Mouse (Mus musculus): ENCODE measurements around the gene Fez1. TPM values are rescaled to one million over a fixed set of nuclear protein-coding genes. Genes with fewer than 3 reads are reported as not detected.

Fez1 gene
- total and polyA plus RNA-seq, 3 experiments, result not detected

DNA sequence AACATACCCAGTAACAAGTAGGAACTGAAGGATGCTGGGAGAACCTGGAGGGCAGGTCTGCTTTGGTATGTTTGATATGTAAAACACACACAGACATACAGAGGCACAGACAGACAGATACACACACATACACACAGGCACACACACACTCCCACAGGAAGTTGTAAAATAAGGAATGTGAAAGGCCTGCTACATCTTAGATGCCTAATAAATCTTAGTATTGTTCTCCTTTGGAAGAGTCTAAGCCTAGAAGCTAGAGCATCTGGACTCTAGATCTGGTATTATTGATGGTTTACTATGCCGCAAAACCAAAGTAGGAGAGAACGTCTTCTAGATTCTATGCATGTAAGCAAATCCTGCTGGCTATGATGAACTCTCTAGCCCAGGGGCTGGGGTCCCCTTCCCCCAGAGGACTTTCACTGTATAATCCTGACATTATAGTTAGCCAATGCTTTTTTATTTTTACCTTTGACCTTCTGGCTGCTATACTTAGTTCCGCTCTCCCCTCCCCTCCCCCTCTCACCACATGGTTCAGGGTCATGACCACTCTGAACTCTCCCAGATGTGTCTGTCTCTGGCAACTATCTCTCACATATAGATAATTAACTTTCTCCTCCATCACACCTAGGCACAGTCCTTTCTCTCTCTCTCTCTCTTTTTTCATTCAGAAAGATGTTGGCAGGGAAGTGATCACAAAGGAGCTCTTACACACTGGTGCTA lies 16.2 kb upstream of the Fez1 start:
- no peaks in the 10 kb centered on the region for H3K9me3 ChIP-seq (replicated peaks; ENCODE audit: insufficient read depth, low read length)
- H3K9ac ChIP-seq (ENCODE audit: control insufficient read depth, low read depth, low read length, poor library complexity, severe bottlenecking), result no peak overlapping the region
- TF ChIP-seq SIN3A (IDR thresholded peaks at IDR 0.05; ENCODE audit: low read length), result no peak
- TF ChIP-seq JUND (IDR thresholded peaks at IDR 0.05; ENCODE audit: low read depth, low read length), result no peak
- TF ChIP-seq E2F4 (IDR thresholded peaks at IDR 0.05; ENCODE audit: borderline replicate concordance, low read depth, low read length), result no peak
- no peak for TF ChIP-seq POLR2AphosphoS2 (IDR thresholded peaks at IDR 0.05; ENCODE audit: low read length)
- no peak for TF ChIP-seq CTCF (IDR thresholded peaks at IDR 0.05 in 2 of 3, conservative IDR thresholded peaks at IDR 0.05 in 1 of 3; ENCODE audit: control insufficient read depth in 1 of 3, insufficient read depth in 1 of 3, low read depth in 2 of 3, low read length in 3 of 3, poor library complexity in 1 of 3, severe bottlenecking in 1 of 3)
- TF ChIP-seq CHD2 (IDR thresholded peaks at IDR 0.05; ENCODE audit: low read length), result no peak
- no peak for TF ChIP-seq USF2 (IDR thresholded peaks at IDR 0.05; ENCODE audit: borderline replicate concordance in 1 of 2, insufficient read depth in 1 of 2, low read depth in 1 of 2, low read length in 2 of 2)
- TF ChIP-seq ETS1 (IDR thresholded peaks at IDR 0.05; ENCODE audit: low read depth, low read length), result no peak
- no peak for TF ChIP-seq MAX (IDR thresholded peaks at IDR 0.05; ENCODE audit: low read length)
- no peak for TF ChIP-seq ZKSCAN1 (IDR thresholded peaks at IDR 0.05; ENCODE audit: low read depth, low read length)
- no peak for TF ChIP-seq ELF1 (IDR thresholded peaks at IDR 0.05; ENCODE audit: low read depth, low read length)
- no peak for TF ChIP-seq CHD1 (IDR thresholded peaks at IDR 0.05; ENCODE audit: low read depth, low read length)
- no peak for TF ChIP-seq POLR2AphosphoS5 (IDR thresholded peaks at IDR 0.05; ENCODE audit: borderline replicate concordance, low read depth, low read length)
- no peak for TF ChIP-seq ZMIZ1 (IDR thresholded peaks at IDR 0.05; ENCODE audit: low read depth, low read length)
- no peak for DNase-seq (ENCODE audit: low read depth, low spot score)
- H3K4me1 ChIP-seq (ENCODE audit: control insufficient read depth in 1 of 2, insufficient read depth in 2 of 2, low read length in 2 of 2), result no peaks in the 10 kb centered on the region
- H3K27me3 ChIP-seq (ENCODE audit: control insufficient read depth in 1 of 2, insufficient read depth in 2 of 2, low read length in 2 of 2), result no peaks in the 10 kb centered on the region; a peak in 2 of 4 replicates
- H3K79me2 ChIP-seq (ENCODE audit: control insufficient read depth, insufficient read depth, low read length, poor library complexity), result no peaks in the 10 kb centered on the region
- no peak overlapping the region for H3K4me3 ChIP-seq (ENCODE audit: control insufficient read depth in 1 of 2, insufficient read depth in 1 of 2, low read depth in 2 of 2, low read length in 2 of 2)
- no peak overlapping the region for H3K27ac ChIP-seq (ENCODE audit: control insufficient read depth, low read depth, low read length)
- H3K36me3 ChIP-seq (ENCODE audit: control insufficient read depth in 1 of 2, insufficient read depth in 2 of 2, low read length in 2 of 2), result no peaks in the 10 kb centered on the region

DNA sequence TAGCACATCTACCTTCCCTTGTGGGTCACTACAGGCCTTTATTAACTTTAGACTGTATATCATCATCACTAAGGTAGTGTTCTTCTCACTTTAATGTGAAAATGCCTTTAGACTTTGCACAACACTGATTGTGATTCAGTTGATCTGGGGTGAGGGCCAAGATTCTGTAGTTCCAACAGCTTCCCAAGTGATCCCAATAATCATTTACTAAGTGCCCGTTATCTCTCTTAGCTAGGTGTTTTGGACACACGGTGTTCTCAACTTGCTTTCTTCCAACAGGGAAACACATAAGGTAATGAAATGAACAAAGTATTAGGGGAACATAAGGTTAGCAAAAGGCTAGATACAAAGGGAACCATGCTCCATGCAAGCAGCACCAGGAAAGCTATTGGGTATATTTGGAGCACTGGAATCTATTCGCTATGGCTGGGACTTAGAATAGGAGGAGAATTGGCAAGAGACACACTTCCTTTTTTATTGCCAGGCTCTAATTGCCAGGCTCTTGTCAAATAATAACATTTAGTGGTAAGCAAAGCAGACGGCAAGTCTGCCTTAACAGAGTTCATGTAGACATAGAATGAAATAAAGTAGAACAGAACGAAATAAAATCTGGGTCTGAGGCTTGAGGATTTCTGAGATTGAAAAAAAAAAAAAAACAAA lies 13.4 kb upstream of the Fez1 start:
- H3K9ac ChIP-seq (ENCODE audit: control insufficient read depth, low read depth, low read length, poor library complexity, severe bottlenecking), result no peak overlapping the region
- no peak for TF ChIP-seq SMC3 (IDR thresholded peaks at IDR 0.05; ENCODE audit: low read depth, low read length)
- no peak for TF ChIP-seq TCF12 (IDR thresholded peaks at IDR 0.05; ENCODE audit: low read depth, low read length)
- TF ChIP-seq HCFC1 (IDR thresholded peaks at IDR 0.05; ENCODE audit: low read depth, low read length), result no peak
- TF ChIP-seq ELF1 (IDR thresholded peaks at IDR 0.05; ENCODE audit: low read depth, low read length), result no peak
- TF ChIP-seq KAT2A (conservative IDR thresholded peaks at IDR 0.05; ENCODE audit: low read depth, low read length), result no peak
- TF ChIP-seq GATA1 (IDR thresholded peaks at IDR 0.05; ENCODE audit: low read depth, low read length), result no peak
- TF ChIP-seq MAZ (IDR thresholded peaks at IDR 0.05; ENCODE audit: low read depth, low read length), result no peak
- no peak for TF ChIP-seq EP300 (IDR thresholded peaks at IDR 0.05; ENCODE audit: low read depth in 1 of 2, low read length in 2 of 2)
- no peak for TF ChIP-seq MAX (IDR thresholded peaks at IDR 0.05; ENCODE audit: low read length)
- no peak for TF ChIP-seq MAFK (IDR thresholded peaks at IDR 0.05; ENCODE audit: borderline replicate concordance, low read depth, low read length)
- TF ChIP-seq JUND (IDR thresholded peaks at IDR 0.05; ENCODE audit: low read depth, low read length), result no peak
- no peak for TF ChIP-seq ZC3H11A (IDR thresholded peaks at IDR 0.05; ENCODE audit: low read depth, low read length)
- TF ChIP-seq USF1 (IDR thresholded peaks at IDR 0.05; ENCODE audit: low read depth, low read length), result no peak
- TF ChIP-seq MEF2A (IDR thresholded peaks at IDR 0.05; ENCODE audit: extremely low read depth, insufficient replicate concordance, low read depth, low read length, poor library complexity, severe bottlenecking), result no peak
- TF ChIP-seq POLR2AphosphoS2 (IDR thresholded peaks at IDR 0.05; ENCODE audit: low read length), result no peak
- no peak for TF ChIP-seq ETS1 (IDR thresholded peaks at IDR 0.05; ENCODE audit: low read depth, low read length)

More for the DNA sequence above, 13.4 kb upstream of the Fez1 start:
- Histone ChIP-seq H3K79me2 (ENCODE audit: control insufficient read depth, insufficient read depth, low read length, poor library complexity) (no peaks in the 10 kb centered on the region), H3K36me3 (ENCODE audit: control insufficient read depth in 1 of 2, insufficient read depth in 2 of 2, low read length in 2 of 2) (no peaks in the 10 kb centered on the region), H3K4me1 (ENCODE audit: control insufficient read depth in 1 of 2, insufficient read depth in 2 of 2, low read length in 2 of 2) (no peaks in the 10 kb centered on the region), H3K27ac (ENCODE audit: control insufficient read depth, low read depth, low read length) (no peak overlapping the region), H3K9me3 (replicated peaks; ENCODE audit: insufficient read depth, low read length) (no peaks in the 10 kb centered on the region), H3K4me3 (ENCODE audit: control insufficient read depth in 1 of 2, insufficient read depth in 1 of 2, low read depth in 2 of 2, low read length in 2 of 2) (no peak overlapping the region), H3K27me3 (ENCODE audit: control insufficient read depth in 1 of 2, insufficient read depth in 2 of 2, low read length in 2 of 2) (no peaks in the 10 kb centered on the region; a peak in 2 of 4 replicates)
- no peak for DNase-seq (ENCODE audit: low read depth, low spot score)
